Mouse (Mus musculus): Measurements from ENCODE around the gene Rbm39. TPM values are rescaled to one million over a fixed set of nuclear protein-coding genes. Genes with fewer than 3 reads are reported as not detected.

Rbm39 gene
- polyA plus RNA-seq, 1 experiment from 2014 or later: 434 TPM

Other genes with a start within 250 kb of the Rbm39 start
- gene Uqcc1, start 249.9 kb downstream of the Rbm39 start, polyA plus RNA-seq (2016; fragmentation: Nextera tagmentation; extraction: Ambion mirVana): 96.6 and 110 TPM in 2 replicates
- gene Gm15557, start 239.5 kb downstream of the Rbm39 start, polyA plus RNA-seq (2016; fragmentation: Nextera tagmentation; extraction: Ambion mirVana): not detected in 2 replicates
- 0.36 and 0.42 TPM in 2 replicates for gene Gdf5, start 234.9 kb downstream of the Rbm39 start, polyA plus RNA-seq (2016; fragmentation: Nextera tagmentation; extraction: Ambion mirVana)
- 10.7 and 13.0 TPM in 2 replicates for gene Cep250, start 223.8 kb downstream of the Rbm39 start, polyA plus RNA-seq (2016; fragmentation: Nextera tagmentation; extraction: Ambion mirVana)
- gene 6430550D23Rik, start 172.3 kb downstream of the Rbm39 start, polyA plus RNA-seq (2016; fragmentation: Nextera tagmentation; extraction: Ambion mirVana): 0.93 and 1.1 TPM in 2 replicates
- 137 and 142 TPM in 2 replicates for gene Ergic3, start 172.2 kb downstream of the Rbm39 start, polyA plus RNA-seq (2016; fragmentation: Nextera tagmentation; extraction: Ambion mirVana)
- not detected in 2 replicates for gene Fer1l4, start 127.3 kb downstream of the Rbm39 start, polyA plus RNA-seq (2016; fragmentation: Nextera tagmentation; extraction: Ambion mirVana)
- 3.1 and 3.3 TPM in 2 replicates for gene Spag4, start 115.1 kb downstream of the Rbm39 start, polyA plus RNA-seq (2016; fragmentation: Nextera tagmentation; extraction: Ambion mirVana)
- 30.0 and 31.0 TPM in 2 replicates for gene Cpne1, start 68.3 kb downstream of the Rbm39 start, polyA plus RNA-seq (2016; fragmentation: Nextera tagmentation; extraction: Ambion mirVana)
- 26.2 and 26.9 TPM in 2 replicates for gene Rbm12, start 68.3 kb downstream of the Rbm39 start, polyA plus RNA-seq (2016; fragmentation: Nextera tagmentation; extraction: Ambion mirVana)
- gene Gm28036, start 53.1 kb downstream of the Rbm39 start, polyA plus RNA-seq (2016; fragmentation: Nextera tagmentation; extraction: Ambion mirVana): 19.1 and 21.0 TPM in 2 replicates
- gene Romo1, start 36.2 kb downstream of the Rbm39 start, polyA plus RNA-seq (2016; fragmentation: Nextera tagmentation; extraction: Ambion mirVana): 451 and 494 TPM in 2 replicates
- 55.5 and 55.8 TPM in 2 replicates for gene Nfs1, start 36.1 kb downstream of the Rbm39 start, polyA plus RNA-seq (2016; fragmentation: Nextera tagmentation; extraction: Ambion mirVana)
- 52.5 and 54.5 TPM in 2 replicates for gene Phf20, start 16.2 kb upstream of the Rbm39 start, polyA plus RNA-seq (2016; fragmentation: Nextera tagmentation; extraction: Ambion mirVana)
- 2.9 and 3.3 TPM in 2 replicates for gene Cnbd2, start 132.1 kb upstream of the Rbm39 start, polyA plus RNA-seq (2016; fragmentation: Nextera tagmentation; extraction: Ambion mirVana)
- 77.2 and 79.9 TPM in 2 replicates for gene Scand1, start 132.5 kb upstream of the Rbm39 start, polyA plus RNA-seq (2016; fragmentation: Nextera tagmentation; extraction: Ambion mirVana)
- 1.2 and 1.4 TPM in 2 replicates for gene Epb41l1, start 240.7 kb upstream of the Rbm39 start, polyA plus RNA-seq (2016; fragmentation: Nextera tagmentation; extraction: Ambion mirVana)

Measured in heart, embryonic 12.5 days (tissue).